Mouse (Mus musculus): ENCODE results near the gene Cyb561.

Gene Cyb561

GRCm38 (mm10) chr11:105951601-105952044 is 1.5 kb downstream of the Cyb561 start:
- no peak for DNase-seq (ENCODE audit: low spot score)

GRCm38 (mm10) chr11:105950519-105950918 is 2.6 kb downstream of the Cyb561 start:
- DNase-seq (ENCODE audit: low spot score): no peak

- no peak for DNase-seq (ENCODE audit: low spot score)
These were observed 4.9 kb downstream of the Cyb561 start for GRCm38 (mm10) chr11:105948255-105948654.

DNA sequence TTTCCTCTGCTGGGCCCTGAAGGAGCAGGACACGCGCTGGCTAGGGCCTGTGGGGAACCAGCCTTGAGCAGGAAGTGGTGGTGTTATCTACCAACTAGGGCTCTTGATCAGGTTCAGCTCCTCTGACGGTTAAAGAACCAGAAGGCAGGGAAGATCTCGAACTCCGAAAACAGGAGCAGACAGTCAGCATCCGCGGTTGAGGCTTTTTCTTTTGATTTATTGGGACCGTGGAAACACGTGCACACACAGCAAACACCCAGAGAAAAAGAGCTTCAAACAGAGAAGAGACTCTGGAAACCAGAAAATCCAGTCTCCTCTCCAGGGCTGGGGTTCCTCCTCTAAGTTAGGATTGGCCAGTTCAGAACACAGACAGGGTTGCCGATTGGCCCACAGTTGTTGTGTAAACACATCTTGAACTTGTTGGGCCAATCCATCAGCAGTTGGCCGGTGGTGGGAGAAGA is 6.4 kb downstream of the Cyb561 start:
- DNase-seq (ENCODE audit: low spot score): no peak

DNA sequence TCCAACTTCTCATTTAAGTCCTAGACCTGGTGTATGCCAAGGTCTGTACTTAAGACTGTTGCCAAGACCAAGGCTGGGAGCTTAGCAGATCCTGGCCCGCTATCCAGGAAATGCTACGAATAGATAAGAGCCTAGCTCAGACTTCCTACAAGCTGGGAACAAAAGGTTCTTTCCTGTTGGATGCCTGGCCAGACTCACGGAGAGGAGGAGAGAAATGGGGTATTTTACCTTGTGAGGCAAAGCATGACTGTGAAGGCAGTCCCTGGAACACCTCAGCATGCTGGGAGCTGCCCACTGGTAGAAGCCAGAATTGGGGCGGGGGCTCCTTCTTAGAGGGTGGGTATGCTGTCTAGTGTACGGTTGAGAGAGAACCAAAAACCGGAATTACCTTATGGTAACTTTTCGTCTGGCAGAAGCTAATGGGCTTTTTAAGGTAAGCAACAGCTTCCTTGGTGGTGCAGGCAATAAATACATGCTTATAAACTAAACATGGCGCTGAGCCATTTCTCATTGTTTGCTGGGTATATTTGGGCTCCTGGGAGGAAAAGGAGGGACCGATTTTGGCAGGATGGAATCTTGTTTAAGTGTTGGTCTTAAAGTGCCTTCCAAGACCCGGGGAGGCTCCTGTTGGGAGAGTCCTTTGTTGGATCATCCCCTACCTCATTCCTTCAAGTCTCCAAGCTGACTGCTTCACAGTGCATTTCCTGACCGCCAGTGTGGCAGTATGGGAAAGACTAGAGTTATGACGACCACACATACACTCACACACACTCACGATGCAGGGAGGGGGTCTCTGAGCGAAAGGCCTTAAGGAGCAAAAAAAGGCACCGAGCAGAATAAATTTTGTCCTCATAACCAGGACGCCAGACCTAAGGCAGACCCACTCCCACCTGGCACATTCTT is 8.1 kb downstream of the Cyb561 start:
- no peak for DNase-seq (ENCODE audit: low spot score)

DNA sequence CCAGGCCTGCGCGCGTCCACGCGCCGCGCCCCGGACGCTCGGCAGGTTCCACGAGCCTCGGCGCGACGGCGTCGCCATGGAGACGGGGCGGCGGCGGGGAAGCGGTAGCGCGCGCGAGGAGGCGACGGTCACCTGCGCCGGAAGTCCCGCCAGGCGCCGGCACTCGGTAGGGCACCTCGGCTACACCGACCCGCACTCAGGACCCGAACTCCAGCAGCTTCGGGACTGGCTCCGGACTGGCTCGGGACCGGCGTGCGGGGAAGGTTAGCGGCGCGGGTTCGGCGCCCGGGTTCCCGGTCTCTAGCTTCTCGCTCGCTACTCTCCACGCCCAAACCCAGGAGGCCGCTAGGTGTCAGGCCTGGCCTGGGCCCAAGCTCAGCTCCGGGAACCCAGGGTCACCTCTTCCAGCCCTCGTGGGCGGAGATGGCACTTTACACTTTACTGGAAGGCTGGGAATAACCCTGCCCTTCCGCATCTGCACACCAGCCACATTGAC is 9.0 kb downstream of the Cyb561 start:
- DNase-seq (ENCODE audit: low spot score): no peak

DNA sequence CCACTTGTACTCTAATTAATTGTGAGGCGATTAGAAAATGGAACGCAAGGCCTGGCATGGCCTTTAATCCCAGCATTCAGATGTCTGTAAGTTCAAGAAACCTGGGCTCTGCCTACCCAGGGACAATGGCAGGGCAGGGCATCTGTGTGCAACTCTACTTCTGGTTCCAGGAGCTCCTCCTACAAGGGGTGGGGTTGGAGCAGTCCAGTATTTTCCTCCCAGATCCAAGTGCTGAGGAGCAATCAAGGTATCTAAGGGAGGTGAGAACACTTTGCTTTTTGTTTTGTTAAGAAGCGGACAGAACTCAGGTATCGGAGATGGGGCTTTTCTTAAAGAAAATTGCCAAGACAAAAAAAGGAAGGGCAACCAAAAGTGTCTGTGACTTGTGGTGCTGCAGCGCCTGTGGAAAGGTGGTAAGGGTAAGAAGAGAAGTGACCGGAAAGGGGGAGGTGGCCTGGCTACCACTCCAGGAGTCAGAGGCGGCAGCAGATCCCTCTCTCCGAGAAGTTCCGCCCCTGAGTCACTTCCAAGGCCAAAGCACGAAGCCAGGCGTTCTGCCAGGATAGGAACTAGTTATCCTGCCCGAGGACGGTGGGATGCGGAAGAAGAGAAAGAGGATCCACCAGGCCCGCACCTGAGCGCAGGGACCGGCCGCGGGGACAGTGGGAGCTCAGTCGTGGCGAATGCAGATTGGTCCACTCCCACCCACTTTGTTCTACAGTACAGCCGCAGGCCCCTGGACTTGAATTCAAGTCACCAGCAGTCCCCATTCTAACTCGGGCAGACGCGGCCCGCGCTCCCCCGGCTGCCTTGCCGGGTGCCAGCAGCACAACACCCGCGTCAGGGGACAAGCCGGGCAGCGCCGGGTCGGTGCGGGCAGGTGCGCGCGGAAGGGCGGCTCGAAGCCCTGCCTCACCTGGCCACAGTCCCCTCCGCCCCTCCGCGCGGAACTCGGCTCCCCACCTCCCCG is 9.7 kb downstream of the Cyb561 start:
- DNase-seq (ENCODE audit: low spot score): no peak

- no peak for DNase-seq (ENCODE audit: low spot score)
These were observed 11.2 kb downstream of the Cyb561 start for GRCm38 (mm10) chr11:105941973-105942372.

DNA sequence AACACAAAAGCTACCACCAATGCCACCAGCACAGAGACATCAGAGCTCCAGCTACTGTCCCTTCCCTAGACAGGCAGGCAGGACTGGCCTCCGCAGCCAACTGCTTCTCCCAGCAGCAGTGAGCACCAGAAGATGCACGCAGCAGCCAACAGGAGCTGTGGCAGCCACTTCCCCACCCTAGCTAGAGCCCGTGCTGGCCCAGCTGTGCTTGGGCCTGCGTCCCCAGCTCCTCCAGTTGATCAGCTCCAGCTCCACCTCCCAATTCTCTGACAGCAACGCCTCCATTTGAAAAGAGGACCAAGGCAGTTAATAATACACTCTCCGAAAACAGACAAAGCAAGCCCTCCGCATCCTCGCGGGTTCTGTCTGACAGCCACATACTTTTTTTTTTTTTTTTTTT is 14.4 kb downstream of the Cyb561 start:
- no peak for DNase-seq (ENCODE audit: low spot score)

DNA sequence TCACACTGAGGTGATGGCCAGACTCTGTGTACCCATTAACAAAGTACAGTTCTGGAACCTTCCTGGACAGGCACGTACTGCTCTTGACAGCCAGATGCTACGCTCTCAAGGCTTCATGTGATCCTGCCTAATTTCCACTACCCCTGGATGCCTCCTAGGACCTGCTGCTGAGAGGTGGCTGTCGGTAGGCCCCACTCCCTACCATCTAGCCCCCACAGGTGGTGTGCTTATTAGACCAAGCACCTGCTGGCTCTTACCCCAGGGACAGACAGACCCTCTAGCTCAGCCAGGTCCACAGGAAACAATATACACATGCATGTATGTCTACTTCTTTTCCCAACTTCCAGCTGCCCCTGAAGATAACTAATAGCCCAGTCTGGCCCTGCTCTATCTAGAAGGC is 16.2 kb downstream of the Cyb561 start:
- DNase-seq (ENCODE audit: low spot score): no peak

DNA sequence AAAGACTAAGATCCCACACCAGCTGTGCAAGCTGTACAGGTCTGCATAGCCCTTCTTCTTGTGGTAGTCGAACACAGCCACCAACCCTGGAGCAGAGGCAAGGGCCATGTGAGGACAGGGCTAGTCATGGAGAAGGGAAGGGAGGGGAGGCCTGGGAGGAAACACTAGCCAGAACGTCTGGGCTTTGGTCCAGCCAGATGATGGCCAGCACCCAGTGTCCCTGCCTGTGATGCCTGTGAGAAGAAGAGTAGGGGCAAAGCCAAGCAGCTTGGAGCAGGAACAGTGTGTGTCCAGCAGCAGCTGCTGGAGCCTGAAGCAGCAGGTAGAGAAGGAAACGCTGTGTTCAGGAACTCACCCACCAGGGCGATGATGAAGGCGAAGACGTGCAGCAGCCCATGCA is 16.9 kb downstream of the Cyb561 start:
- DNase-seq (ENCODE audit: low spot score): no peak

DNA sequence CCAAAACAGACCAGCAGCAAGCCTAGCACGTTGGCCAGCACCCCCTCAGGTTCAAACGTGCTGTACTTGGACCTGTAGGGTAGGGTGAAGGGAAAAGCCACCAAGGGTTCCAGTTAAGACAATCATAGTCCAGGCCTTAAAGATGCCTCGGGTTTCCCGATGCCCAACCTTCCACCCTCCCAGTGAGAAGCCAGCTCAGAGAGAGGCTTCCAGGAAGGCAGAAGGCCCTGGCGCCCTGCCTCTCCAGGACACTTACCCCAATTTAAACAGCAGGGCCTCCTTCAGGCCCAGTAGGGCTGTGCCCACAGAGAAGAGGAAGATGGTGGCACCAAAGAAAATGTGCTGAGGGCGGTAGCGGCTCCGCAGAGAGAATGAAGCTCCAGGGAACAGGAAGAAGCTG is 17.6 kb downstream of the Cyb561 start:
- no peak for DNase-seq (ENCODE audit: low spot score)

- DNase-seq (ENCODE audit: low spot score): no peak
These were observed 18.3 kb downstream of the Cyb561 start for GRCm38 (mm10) chr11:105934816-105935215.

DNA sequence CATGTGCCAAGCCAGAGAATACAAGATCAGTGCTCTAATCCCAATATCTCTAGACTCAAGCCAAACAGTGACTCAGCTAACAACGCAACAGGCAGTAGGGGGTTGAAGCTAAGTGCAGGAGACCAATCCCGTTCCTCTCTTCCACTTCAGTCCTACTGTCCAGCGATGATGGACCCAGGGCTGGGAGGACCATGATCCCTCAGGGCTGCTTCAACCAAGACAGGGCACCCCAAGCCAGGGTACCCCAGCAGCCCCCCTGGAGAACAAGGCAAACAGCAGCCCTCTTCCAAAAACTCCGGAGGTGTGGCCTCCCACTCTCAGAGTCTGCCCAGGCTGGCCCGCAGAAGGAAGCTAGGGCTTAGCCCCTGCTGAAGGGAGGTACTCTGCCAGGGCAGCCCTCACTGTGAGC is 18.8 kb downstream of the Cyb561 start:
- no peak for DNase-seq (ENCODE audit: low spot score)

DNA sequence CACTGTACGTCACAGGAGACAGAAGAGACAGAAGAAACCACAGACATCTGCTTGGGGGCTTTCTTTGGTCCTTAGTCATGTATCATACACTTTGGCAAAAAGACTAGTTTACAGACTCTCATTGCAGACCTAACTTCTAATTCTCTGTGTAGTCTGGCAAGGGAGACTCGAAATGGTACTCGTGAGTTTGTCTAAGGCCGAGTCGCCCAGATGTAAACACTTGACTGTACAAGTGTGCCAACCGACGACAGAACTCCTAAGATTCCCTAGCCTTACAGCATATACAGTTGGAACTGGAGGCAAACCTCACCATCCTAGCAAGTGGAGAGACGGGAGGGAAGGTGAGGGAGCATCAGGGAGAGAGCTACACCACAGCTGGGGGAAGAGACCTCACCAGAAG is 19.4 kb downstream of the Cyb561 start:
- DNase-seq (ENCODE audit: low spot score): no peak

- DNase-seq (ENCODE audit: low spot score): no peak
These were observed 21.8 kb downstream of the Cyb561 start for GRCm38 (mm10) chr11:105931380-105931779.

- no peak for DNase-seq (ENCODE audit: low spot score)
These were observed 25.0 kb downstream of the Cyb561 start for GRCm38 (mm10) chr11:105928171-105928570.

DNA sequence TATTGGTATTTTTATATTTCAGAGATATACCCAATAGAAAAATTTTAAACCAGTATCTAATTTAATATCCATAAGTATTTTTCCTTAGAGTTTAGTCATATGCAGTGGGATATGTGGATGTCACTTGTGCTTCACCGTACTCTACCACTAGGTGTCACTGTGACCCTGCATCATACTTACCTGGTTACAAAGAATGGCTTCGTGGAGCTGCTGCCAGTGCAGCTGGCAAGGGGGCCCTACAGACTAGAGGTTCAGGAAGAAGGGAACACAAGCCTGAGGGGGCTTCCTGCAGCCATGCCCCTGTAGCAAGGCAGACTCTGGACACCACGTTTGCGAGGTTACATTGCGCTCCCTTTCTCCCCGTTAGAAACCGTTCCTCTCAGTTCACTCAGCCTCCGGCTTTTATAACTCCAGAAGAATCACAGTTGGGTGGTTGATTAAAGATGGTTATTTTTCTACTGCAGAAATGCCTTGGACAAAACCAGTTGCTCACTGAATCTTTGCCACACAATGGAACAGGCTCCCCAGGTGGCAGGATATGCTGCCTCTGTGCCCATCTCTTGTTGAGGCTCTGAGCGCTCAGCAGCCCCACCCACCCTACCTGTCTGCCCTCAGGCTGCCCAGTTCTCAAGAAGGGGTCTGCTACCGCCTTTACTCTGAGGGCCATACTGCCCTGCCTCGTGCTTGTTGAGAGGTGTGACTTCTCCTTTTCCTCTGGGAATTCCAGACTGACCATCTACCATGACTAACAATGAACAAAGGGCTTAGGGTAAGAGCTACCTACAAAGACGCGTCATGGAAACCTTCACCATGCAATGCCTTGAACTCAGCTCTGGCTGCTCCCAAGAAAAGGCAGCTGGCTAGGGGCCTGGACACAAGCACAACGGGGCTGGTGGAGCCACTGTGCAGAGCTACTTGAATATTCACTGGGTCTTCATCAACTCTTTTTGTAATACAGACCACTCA is 25.8 kb downstream of the Cyb561 start:
- DNase-seq (ENCODE audit: low spot score): peak; percentile 74

- no peak for DNase-seq (ENCODE audit: low spot score)
These were observed 30.1 kb downstream of the Cyb561 start for GRCm38 (mm10) chr11:105922769-105923663.

DNA sequence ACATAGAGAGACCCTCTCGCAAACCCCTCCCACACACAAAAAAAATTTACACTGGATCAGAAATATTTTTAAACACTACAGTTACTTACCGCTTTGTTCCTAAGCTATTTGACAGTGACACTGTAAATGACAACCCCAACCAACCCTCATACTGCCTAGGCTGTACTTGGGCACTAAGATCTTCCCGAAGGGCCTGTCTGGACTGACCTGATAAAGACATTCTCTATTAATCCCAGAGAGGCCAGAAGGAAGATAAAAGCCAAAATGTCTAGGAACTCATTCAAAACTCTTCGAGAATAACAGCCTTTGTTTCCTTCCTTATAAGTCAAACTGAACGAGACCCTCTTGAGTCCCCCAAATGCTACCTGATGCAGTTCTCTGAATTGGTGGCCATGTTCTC is 31.9 kb downstream of the Cyb561 start:
- no peak for DNase-seq (ENCODE audit: low spot score)
